Mouse (Mus musculus): ENCODE results near the gene Kcnd3. TPM values are rescaled to one million over a fixed set of nuclear protein-coding genes. Genes with fewer than 3 reads are reported as not detected.

Gene Kcnd3
- polyA plus RNA-seq, 1 experiment from 2014 or later = 0.20 TPM

DNA sequence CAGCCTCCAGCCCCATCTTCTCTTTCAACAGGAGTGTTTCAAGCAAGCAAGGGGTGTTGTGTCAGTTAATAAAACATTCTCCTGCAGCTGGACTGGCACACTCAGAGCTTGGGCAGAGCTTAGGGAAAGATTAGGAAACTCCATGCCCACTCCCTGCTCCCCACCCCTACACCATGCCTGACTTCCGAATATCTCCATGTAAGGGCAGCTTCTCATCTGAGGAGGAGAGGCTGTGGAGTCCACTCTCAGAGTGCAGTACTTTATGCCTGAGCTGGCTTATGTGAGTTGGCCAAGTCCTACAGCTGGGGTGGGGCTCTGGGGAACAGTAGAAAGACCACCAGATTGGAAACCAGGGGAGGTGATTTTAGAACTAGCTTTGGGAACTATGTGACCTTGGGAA lies 20.4 kb downstream of the Kcnd3 start:
- Histone ChIP-seq H3K9me3 (no peaks in the 10 kb centered on the region), H3K27me3 (no peaks in the 10 kb centered on the region), H3K4me2 (no peak overlapping the region), H3K36me3 (no peaks in the 10 kb centered on the region), H3K4me3 (no peak overlapping the region), H3K9ac (no peak overlapping the region), H3K27ac (no peak overlapping the region), H3K4me1 (no peaks in the 10 kb centered on the region)
- 74% methylated on average over 1 of the region's 1 CpGs for WGBS
- no peak for ATAC-seq (ENCODE audit: borderline replicate concordance, extremely low read depth, low FRiP score, low TSS enrichment)

DNA sequence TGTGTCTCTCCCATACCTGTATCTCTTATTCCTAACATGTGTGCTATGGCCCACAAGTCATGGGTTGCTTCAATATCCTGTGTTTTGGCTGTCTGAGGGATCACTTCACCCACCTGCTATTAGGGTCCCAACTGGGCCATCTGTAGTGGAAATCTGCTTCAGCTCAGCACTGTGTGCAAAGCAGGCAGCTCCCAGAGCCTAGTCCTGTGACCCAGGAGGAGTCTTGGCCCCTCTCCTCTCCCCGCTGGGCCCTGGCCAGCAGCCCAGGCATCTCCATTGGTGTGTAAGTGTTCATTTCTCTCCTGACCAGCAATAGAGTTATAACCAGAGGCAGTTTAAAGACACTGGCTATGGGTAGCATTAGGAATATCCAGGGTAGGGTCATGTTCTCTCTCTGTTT lies 24.3 kb downstream of the Kcnd3 start:
- Histone ChIP-seq H3K27me3 (no peaks in the 10 kb centered on the region), H3K36me3 (no peaks in the 10 kb centered on the region), H3K9ac (no peak overlapping the region), H3K27ac (no peak overlapping the region), H3K4me3 (no peak overlapping the region), H3K4me2 (no peak overlapping the region), H3K9me3 (no peaks in the 10 kb centered on the region), H3K4me1 (no peaks in the 10 kb centered on the region)
- 53% methylated on average over 1 of the region's 1 CpGs for WGBS
- ATAC-seq (ENCODE audit: borderline replicate concordance, extremely low read depth, low FRiP score, low TSS enrichment) = no peak

DNA sequence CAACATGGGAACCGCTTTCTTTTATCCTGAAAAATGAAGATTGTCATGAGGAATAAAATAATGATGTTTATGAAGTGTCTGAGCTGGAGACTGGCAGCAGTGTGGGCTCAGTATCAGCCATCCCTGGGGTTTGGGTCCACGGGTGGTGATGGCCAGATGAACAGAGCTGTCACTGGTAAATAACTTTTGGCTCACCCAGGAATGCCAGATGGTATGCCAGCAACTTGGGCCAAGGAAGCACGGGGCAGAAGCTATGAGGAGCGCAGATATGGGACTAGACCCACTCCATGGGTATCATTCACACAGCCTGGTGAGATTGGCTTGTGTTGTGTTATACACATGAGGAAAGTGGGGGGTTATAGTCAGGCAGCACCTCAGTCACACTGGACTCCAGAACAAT lies 26.7 kb downstream of the Kcnd3 start:
- H3K27me3 ChIP-seq = no peaks in the 10 kb centered on the region
- no peak overlapping the region for H3K9ac ChIP-seq
- no peak overlapping the region for H3K27ac ChIP-seq
- no peaks in the 10 kb centered on the region for H3K4me1 ChIP-seq
- H3K9me3 ChIP-seq = no peaks in the 10 kb centered on the region
- H3K36me3 ChIP-seq = no peaks in the 10 kb centered on the region
- H3K4me3 ChIP-seq = no peak overlapping the region
- ATAC-seq (ENCODE audit: borderline replicate concordance, extremely low read depth, low FRiP score, low TSS enrichment) = no peak
- 68% methylated on average over 4 of the region's 4 CpGs for WGBS
- no peak overlapping the region for H3K4me2 ChIP-seq

DNA sequence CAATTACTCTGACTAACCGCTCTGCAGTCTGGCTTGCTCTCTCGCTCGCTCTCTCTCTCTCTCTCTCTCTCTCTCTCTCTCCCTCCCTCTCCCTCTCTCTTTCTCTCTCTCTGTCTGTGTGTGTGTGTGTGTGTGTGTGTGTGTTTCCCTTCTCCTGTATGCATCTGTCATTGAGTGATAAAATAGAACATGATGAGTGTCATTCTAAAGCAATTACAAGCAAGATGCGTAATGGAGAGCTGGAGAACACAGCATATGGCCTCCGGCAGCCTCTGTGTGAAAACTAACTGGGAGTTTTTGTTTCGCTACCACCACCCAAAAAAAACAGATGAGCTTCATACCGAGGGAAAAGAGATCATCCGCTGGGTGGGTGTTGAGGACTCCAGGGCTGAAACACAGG lies 29.3 kb downstream of the Kcnd3 start:
- Histone ChIP-seq H3K4me2 (no peak overlapping the region), H3K36me3 (no peaks in the 10 kb centered on the region), H3K27me3 (peaks cover 3% of the 10 kb centered on the region; the same call in 1 of the 2 replicates), H3K9ac (no peak overlapping the region), H3K27ac (no peak overlapping the region), H3K9me3 (no peaks in the 10 kb centered on the region), H3K4me1 (no peaks in the 10 kb centered on the region), H3K4me3 (no peak overlapping the region)
- 70% methylated on average over 8 of the region's 8 CpGs for WGBS
- no peak for ATAC-seq (ENCODE audit: borderline replicate concordance, extremely low read depth, low FRiP score, low TSS enrichment)

DNA sequence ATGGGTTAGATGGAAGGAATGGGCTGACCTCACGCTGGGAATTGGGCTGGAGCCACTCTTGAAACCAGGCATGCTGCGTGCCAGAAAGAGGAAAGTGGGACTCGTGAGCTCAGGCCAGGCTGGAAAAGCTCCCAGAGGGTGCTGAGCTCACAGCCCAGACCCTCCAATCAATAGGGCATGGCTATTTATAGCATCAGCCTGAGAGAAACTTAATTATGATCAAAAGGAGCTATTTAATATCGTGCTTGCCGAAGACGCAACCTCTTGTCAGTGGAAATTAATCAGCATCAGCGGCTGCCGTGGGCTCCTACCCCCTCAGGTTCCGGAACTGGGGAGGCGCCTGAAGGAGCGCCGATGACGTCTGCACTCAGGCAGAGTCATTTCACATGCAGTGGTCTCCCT lies 31.5 kb downstream of the Kcnd3 start:
- WGBS = 58% methylated on average over 13 of the region's 13 CpGs
- H3K27me3 ChIP-seq = peaks cover 4% of the 10 kb centered on the region; the same call in 1 of the 2 replicates
- H3K4me1 ChIP-seq = no peaks in the 10 kb centered on the region
- H3K4me3 ChIP-seq = no peak overlapping the region
- no peak overlapping the region for H3K4me2 ChIP-seq
- H3K36me3 ChIP-seq = no peaks in the 10 kb centered on the region
- no peak overlapping the region for H3K27ac ChIP-seq
- no peak for ATAC-seq (ENCODE audit: borderline replicate concordance, extremely low read depth, low FRiP score, low TSS enrichment)
- H3K9me3 ChIP-seq = no peaks in the 10 kb centered on the region
- H3K9ac ChIP-seq = no peak overlapping the region

DNA sequence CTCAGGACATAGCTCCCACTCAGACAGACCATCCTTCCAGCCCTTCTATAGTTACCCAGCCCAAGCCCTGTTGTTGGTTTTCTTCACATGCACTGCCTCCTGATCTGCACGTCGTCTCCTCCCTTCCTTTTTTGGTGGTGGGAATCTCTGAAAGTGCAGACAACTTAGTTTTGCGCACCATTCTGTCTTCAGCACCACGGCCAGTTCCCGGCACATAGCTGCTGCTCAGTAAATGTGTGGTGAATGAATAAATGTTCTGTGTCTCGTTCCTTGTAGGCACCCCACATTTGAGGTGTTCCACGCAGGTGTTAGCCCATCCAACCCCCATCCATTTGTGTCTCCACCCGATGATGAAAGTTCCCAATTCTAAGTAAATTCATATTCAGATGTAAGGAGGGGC lies 35.0 kb downstream of the Kcnd3 start:
- Histone ChIP-seq H3K4me2 (no peak overlapping the region), H3K4me1 (no peaks in the 10 kb centered on the region), H3K9ac (no peak overlapping the region), H3K4me3 (no peak overlapping the region), H3K27ac (no peak overlapping the region), H3K36me3 (no peaks in the 10 kb centered on the region), H3K27me3 (peaks cover 4% of the 10 kb centered on the region; the same call in 1 of the 2 replicates), H3K9me3 (no peaks in the 10 kb centered on the region)
- 33% methylated on average over 8 of the region's 8 CpGs for WGBS
- no peak; the same call in 1 of the 2 replicates for ATAC-seq (ENCODE audit: borderline replicate concordance, extremely low read depth, low FRiP score, low TSS enrichment)

DNA sequence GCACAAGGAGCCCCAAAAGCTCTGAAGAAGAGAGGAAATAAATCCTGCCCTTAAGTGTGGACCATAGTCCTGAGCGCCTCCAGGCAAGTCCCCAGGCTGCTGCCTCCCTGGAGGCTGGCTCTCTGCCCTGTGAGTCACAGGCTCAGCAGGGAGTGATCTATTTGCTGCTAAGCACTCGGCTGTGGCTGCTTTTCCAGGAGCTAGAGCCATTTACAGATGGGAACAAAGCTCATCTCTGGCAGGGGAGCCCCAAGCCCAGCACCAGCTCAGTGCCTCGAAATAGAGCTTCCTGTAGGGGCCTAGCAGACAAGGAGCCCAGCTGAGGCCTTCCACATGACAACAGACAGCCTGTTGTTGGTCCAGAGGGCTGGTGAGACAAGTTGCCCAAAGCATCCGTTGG lies 37.5 kb downstream of the Kcnd3 start:
- Histone ChIP-seq H3K4me3 (no peak overlapping the region), H3K4me2 (no peak overlapping the region), H3K4me1 (no peaks in the 10 kb centered on the region), H3K27me3 (0 out of 2 replicates have a peak, but pooled peaks cover 4% of the 10 kb centered on the region), H3K36me3 (no peaks in the 10 kb centered on the region), H3K27ac (no peak overlapping the region), H3K9ac (no peak overlapping the region), H3K9me3 (no peaks in the 10 kb centered on the region)
- peak; percentile 23; the same call in 1 of the 2 replicates for ATAC-seq (ENCODE audit: borderline replicate concordance, extremely low read depth, low FRiP score, low TSS enrichment)
- 16% methylated on average over 4 of the region's 4 CpGs for WGBS

DNA sequence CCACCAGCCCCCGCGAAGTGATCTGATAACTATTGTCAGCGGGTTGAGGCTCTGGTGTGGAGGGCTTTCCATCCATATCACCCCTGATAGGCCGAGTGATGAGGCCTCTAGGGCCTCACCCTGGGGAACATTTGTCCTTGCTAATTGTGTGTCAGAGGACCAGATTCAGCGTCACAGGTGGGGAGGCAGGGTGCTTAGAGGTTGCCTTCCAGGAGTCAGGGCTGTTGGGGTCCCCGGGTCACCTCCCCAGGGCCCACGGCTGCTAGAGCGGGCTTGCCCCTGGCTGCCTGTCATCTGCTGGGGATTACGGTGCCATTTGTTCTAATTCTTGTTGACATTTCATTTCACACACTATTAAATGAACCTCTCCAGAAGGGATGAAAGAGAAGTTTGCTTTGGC lies 42.8 kb downstream of the Kcnd3 start:
- Histone ChIP-seq H3K27ac (no peak overlapping the region), H3K9ac (no peak overlapping the region), H3K27me3 (no peaks in the 10 kb centered on the region), H3K4me2 (no peak overlapping the region), H3K36me3 (no peaks in the 10 kb centered on the region), H3K9me3 (no peaks in the 10 kb centered on the region), H3K4me3 (no peak overlapping the region), H3K4me1 (no peaks in the 10 kb centered on the region)
- 36% methylated on average over 9 of the region's 9 CpGs for WGBS
- no peak for ATAC-seq (ENCODE audit: borderline replicate concordance, extremely low read depth, low FRiP score, low TSS enrichment)

DNA sequence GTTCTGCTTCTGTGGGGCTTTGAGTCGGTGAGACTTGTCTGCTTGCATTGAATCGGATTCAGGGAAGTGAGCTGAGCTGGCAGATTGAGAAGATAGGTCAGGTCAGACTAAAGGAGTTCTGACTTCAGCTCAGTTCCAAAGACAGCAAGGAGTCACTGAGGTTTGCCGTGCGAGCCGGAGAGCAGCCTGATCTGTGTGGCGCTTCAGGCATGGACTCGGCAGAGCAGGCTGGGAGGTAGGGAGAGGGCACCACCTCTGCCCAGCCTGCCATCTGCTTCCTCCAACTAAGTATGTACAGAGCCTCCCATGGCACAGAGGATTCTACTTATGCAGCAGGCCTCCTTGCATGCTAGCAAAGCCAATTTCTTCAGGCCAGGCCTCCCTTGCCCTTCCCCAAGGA lies 44.1 kb downstream of the Kcnd3 start:
- Histone ChIP-seq H3K9ac (no peak overlapping the region), H3K27me3 (no peaks in the 10 kb centered on the region), H3K9me3 (no peaks in the 10 kb centered on the region), H3K27ac (no peak overlapping the region), H3K4me3 (no peak overlapping the region), H3K4me2 (no peak overlapping the region), H3K36me3 (no peaks in the 10 kb centered on the region), H3K4me1 (no peaks in the 10 kb centered on the region)
- ATAC-seq (ENCODE audit: borderline replicate concordance, extremely low read depth, low FRiP score, low TSS enrichment) = no peak
- WGBS = 73% methylated on average over 7 of the region's 7 CpGs

DNA sequence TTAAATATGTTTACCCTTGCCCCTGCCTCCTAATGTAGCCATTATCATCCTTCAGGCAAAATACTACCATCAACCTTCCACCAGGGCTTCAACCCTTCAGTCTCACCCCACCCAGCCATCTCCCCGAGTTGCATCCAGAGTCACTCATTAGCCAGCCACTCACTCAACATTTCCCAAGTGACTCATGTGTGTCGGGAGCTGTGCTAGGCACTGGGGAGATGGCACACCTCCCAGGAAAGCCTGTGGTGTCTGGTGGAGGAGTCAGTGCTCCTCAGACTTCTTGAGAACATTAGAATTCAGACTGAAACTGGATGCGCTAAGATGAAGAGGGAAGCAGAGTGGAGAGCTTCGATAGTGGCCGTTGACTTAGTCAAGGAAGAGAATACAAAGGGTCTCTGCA lies 44.8 kb downstream of the Kcnd3 start:
- no peak overlapping the region for H3K9ac ChIP-seq
- no peak overlapping the region for H3K4me2 ChIP-seq

DNA sequence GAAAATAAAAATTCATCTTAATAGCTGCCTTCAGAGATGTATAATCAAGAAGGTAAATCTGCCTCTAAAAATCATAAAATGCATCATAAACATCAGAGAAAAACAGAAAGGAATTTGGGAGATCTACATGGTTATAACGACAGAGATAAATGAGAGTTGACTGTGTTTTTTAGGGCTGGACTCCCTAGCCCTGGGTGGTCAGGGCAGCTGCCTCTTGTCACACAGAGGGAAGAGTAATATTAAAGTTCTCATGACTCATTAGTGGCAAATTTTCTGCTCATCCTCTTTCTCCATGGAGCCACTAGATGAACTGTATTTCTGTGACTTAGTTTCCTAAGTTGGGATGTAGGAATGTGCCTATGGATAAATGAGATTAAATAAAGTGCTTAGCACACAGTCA lies 48.9 kb downstream of the Kcnd3 start:
- no peak overlapping the region for H3K9ac ChIP-seq
- H3K4me1 ChIP-seq = no peaks in the 10 kb centered on the region
- WGBS = 79% methylated on average over 1 of the region's 1 CpGs
- no peaks in the 10 kb centered on the region for H3K36me3 ChIP-seq
- no peaks in the 10 kb centered on the region for H3K27me3 ChIP-seq
- no peak overlapping the region for H3K4me2 ChIP-seq
- H3K27ac ChIP-seq = no peak overlapping the region
- H3K4me3 ChIP-seq = no peak overlapping the region
- no peak for ATAC-seq (ENCODE audit: borderline replicate concordance, extremely low read depth, low FRiP score, low TSS enrichment)
- H3K9me3 ChIP-seq = no peaks in the 10 kb centered on the region

More for the DNA sequence above, 44.8 kb downstream of the Kcnd3 start:
- no peak for ATAC-seq (ENCODE audit: borderline replicate concordance, extremely low read depth, low FRiP score, low TSS enrichment)
- Histone ChIP-seq H3K9me3 (no peaks in the 10 kb centered on the region), H3K4me3 (no peak overlapping the region), H3K27ac (no peak overlapping the region), H3K4me1 (no peaks in the 10 kb centered on the region), H3K27me3 (no peaks in the 10 kb centered on the region), H3K36me3 (no peaks in the 10 kb centered on the region)
- 78% methylated on average over 5 of the region's 5 CpGs for WGBS

DNA sequence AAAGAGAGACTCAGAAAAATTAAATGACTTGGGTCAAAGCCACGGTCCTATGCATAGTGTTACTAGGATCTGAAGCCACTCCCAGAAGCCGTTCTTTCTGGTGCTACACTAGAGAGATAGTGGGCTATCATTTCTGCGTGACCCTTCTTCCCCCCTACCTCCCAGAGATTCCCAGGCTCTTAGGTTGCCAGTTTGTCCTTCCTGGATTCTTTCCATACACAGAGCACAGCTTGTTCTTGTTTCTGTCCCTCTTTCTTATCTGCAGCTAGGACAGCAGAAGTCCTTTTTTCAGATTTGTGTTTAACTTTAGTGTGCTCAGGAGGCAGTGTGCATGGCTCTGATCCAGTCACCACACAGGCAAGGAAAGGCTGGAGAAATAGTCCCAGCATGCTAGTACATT lies 52.1 kb downstream of the Kcnd3 start:
- ATAC-seq (ENCODE audit: borderline replicate concordance, extremely low read depth, low FRiP score, low TSS enrichment) = no peak
- Histone ChIP-seq H3K4me2 (no peak overlapping the region), H3K9me3 (no peaks in the 10 kb centered on the region)

DNA sequence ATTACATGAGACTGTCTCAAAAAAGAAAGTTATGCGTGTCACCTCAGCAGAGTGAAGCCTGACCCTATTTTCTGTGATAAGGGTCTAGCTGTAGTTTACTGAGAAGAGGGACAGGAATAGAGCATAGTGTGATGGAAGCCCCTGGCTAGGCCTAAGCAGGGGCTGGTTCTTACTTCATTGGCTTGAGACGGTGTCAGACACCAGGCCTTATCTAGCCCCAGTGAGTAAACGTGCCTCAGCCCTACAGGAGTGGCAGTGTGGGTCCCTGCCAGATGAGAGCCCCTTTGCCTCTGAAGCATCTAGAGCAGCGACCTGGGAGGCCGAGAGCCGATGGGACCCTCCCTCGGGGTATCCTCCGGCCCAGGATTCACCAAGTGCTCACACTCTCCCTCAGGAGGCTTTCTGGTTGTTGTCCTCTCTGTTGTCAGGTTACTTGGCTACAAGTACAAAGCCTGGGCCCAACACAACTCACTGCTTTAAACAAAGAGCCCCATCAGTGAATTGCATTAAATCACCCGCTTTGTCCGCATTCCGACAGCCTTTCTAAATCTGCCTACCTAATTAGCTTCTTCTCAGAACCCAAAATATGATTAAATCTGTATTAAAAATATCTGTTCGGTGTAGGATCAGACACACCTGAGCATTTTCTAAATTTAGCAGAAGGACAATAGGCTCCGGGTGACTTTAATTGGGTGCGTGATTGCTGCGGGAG lies 53.2 kb downstream of the Kcnd3 start:
- no peak for ATAC-seq (ENCODE audit: borderline replicate concordance, extremely low read depth, low FRiP score, low TSS enrichment)
- H3K36me3 ChIP-seq = no peaks in the 10 kb centered on the region
- H3K27me3 ChIP-seq = no peaks in the 10 kb centered on the region
- H3K27ac ChIP-seq = no peak overlapping the region
- no peak overlapping the region for H3K4me2 ChIP-seq
- no peak overlapping the region for H3K4me3 ChIP-seq
- WGBS = 74% methylated on average over 15 of the region's 15 CpGs
- no peak overlapping the region for H3K9ac ChIP-seq
- H3K4me1 ChIP-seq = no peaks in the 10 kb centered on the region
- H3K9me3 ChIP-seq = no peaks in the 10 kb centered on the region

More for the DNA sequence above, 52.1 kb downstream of the Kcnd3 start:
- H3K4me3 ChIP-seq = no peak overlapping the region
- no peaks in the 10 kb centered on the region for H3K36me3 ChIP-seq
- H3K27ac ChIP-seq = no peak overlapping the region
- WGBS = 30% methylated on average over 3 of the region's 3 CpGs
- H3K4me1 ChIP-seq = no peaks in the 10 kb centered on the region
- no peak overlapping the region for H3K9ac ChIP-seq
- no peaks in the 10 kb centered on the region for H3K27me3 ChIP-seq

All from lung, embryonic 15.5 days (tissue).